Mouse (Mus musculus) left cerebral cortex, postnatal 36 days (tissue): ENCODE data around the gene Bud13. TPM values are rescaled to one million over a fixed set of nuclear protein-coding genes. Genes with fewer than 3 reads are reported as not detected.
"Not testable (repeated sequence)": the region's sequence is repeated elsewhere in the genome, so short reads cannot be mapped to it uniquely, and the experiment has no call there.

Experiments
- DNase-seq, 2 experiments: peaks; one replicate each; pipeline ENCODE4 v3.0.0; 2021 to 2022; ENCODE audit warnings: low spot score in 2 of 2, mixed read lengths in 1 of 2
- intact Hi-C: fragments of 180-260 bp; cut with DNase I; formaldehyde crosslinking; loops from one replicate; pipeline ENCODE4 v1.15.1; 2025
- total RNA-seq, 2 experiments: library from RNA; stranded (reverse); gene quantifications; 2 replicates each; pipeline ENCODE4 v1.2.3; 2021

The Bud13 gene
- total RNA-seq, 2 experiments from 2014 or later, result 10.4 to 16.2 TPM

GRCm38 (mm10) chr9:46334471-46335025 is 51.7 kb downstream of the Bud13 start:
- intact Hi-C loops, result no loop called here
- no peak for DNase-seq

- intact Hi-C loops, result no loop called here
- DNase-seq, result no peak
These were observed 52.7 kb downstream of the Bud13 start for GRCm38 (mm10) chr9:46335461-46335995.

DNA sequence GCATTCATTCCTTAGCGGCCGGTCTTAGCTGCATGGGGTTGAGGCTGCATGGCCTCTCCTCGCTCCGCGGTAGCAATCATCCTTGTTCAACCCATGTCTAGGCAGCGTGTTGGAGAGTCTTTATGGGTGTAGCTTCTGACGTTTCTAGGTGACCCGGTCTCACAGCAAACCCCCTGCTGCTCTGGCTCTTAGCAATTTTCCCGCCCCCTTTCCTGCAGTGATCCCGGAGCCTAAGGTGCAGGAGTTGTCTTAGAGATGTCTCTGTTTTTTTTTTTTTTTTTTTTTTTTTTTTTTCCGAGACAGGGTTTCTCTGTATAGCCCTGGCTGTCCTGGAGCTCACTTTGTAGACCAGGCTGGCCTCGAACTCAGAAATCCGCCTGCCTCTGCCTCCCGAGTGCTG is 53.5 kb downstream of the Bud13 start:
- intact Hi-C loops, DNase-seq: not testable (repeated sequence)

DNA sequence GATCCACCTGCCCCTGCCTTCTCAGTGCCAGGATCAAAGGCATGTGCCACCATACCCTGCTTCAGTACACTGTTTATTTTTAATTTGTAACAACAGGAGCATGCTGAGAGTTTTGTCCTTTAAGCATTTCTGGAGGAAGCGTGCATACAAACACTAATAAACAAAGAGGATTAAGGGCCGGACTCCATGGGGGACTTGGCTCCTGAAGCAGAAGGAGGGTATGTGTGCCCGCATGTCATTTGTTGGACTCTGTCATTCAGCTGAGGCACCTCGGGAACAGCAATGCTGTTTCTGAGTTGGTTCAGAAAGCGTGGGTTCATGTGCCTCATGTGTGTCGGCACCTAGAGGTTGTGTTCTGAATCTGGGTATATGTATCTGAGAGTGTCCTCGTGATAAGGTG is 54.5 kb downstream of the Bud13 start:
- no peak for DNase-seq
- intact Hi-C loops, result no loop called here

- intact Hi-C loops, result no loop called here
These were observed 55.1 kb downstream of the Bud13 start for GRCm38 (mm10) chr9:46337852-46338291.

DNA sequence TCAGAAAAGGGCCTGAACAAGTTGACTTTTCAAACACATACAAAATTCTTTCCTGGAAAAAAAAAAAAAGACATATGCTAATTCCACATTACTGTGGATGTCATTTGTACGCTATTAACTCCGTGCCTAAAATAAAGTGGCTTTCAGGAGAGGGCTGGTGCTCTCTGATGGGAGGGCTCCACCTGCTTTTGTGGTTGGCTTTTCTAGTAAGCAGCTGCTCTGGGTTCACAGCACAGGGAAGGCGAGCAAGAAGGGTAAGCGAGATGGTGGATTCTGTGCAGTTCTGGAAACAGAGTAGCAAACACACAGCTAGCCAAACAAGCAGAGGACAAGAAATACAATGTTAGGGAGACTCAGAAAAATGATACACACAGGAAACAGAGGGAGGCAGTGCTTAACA is 55.6 kb downstream of the Bud13 start:
- DNase-seq, result no peak
- intact Hi-C loops, result no loop called here

More at GRCm38 (mm10) chr9:46337852-46338291, 55.1 kb downstream of the Bud13 start:
- DNase-seq, result peak; percentile 66 to 67

- DNase-seq, result no peak
- intact Hi-C loops, result no loop called here
These were observed 56.3 kb downstream of the Bud13 start for GRCm38 (mm10) chr9:46339051-46339652.

DNA sequence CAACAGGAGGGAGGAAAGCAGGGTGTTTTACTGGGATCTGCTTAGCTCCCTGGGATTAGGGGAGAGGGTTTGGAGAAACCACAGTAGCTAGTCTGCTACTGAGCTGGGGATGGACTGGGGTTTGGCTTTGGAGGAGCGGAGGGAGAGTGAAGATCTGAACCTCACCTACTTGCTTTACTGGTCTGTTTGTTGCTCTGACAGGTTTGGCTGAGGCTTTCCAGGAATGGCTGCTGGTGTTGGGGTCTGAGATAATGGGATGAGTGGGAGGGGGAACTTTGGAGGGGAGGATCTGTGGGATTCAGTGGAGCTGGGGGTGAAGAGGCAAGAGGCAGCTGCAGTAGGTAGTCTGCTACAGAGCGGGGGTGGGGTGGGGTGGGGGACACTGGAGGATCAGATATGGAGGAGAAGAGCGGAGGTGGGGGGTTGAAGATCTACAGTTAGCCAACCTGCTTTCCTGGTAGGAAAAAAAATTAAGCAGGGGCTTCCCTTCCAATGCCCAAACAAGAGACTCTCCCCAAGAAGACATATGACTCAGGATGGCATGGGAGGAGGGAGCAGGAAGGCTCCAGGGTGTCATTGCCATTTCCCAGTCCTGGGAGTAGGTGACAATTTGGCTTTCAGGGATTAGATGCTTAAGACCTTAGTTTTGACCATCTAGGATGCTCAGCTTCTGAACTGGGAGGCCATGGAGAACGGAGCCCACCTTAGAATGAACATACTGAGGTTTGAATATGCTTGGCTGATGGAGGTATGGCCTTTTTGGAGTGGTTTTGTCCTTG is 63.3 kb downstream of the Bud13 start:
- intact Hi-C loops, result no loop called here
- no peak for DNase-seq

Other genes with a start within 250 kb of the Bud13 start
- under 1 TPM; 0.42 to 0.79 TPM for gene Apoa1, start 54.4 kb upstream of the Bud13 start, total RNA-seq
- gene Apoc3, start 47.4 kb upstream of the Bud13 start, total RNA-seq, result 1 to 10 TPM in 1 of 2 experiments, not detected in 1; 1.4 TPM
- gene Apoa4, start 42.3 kb upstream of the Bud13 start, total RNA-seq, result not detected
- not detected for gene Apoa5, start 14.4 kb upstream of the Bud13 start, total RNA-seq
- gene Zpr1, start 9.9 kb upstream of the Bud13 start, total RNA-seq, result 10 to 100 TPM; 38.8 to 44.1 TPM
- under 1 TPM in 1 of 2 experiments, not detected in 1; 0.35 TPM for gene 4931429L15Rik, start 37.0 kb downstream of the Bud13 start, total RNA-seq